Mouse (Mus musculus): ENCODE measurements around the gene 1700015G11Rik.

Gene 1700015G11Rik

GRCm38 (mm10) chr7:51964681-51965080 lies 50.8 kb downstream of the 1700015G11Rik start:
- no peak for DNase-seq

- DNase-seq, result no peak
Measured at GRCm38 (mm10) chr7:51962219-51962952, 53.1 kb downstream of the 1700015G11Rik start.

Measured in cerebellum, adult 9-10 months (tissue).